Mouse (Mus musculus): ENCODE measurements around the gene Prdm2.

Gene Prdm2

GRCm38 (mm10) chr4:143106971-143107370 is 105.8 kb downstream of the Prdm2 start:
- no peak for DNase-seq (ENCODE audit: low spot score in 2 of 2)

DNA sequence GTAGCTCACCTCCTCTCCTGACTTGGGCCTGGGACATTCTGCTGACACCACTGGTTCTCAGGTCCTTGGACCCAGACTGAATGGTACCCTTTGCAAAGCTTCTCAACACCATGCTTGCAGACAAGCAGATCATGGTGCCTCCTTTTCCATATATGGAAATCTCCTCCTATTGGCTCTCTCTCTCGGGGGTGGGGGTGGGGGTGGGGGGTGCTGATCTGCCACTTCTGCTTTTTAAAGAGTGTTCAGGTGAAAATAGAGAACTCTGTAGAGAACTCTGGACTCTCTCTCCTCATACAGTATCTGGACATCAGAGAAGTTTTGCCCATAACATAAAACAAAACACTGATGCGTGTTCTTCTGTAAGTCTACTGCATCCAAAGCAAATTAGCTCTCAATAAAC is 106.2 kb downstream of the Prdm2 start:
- DNase-seq (ENCODE audit: low spot score in 2 of 2): no peak

DNA sequence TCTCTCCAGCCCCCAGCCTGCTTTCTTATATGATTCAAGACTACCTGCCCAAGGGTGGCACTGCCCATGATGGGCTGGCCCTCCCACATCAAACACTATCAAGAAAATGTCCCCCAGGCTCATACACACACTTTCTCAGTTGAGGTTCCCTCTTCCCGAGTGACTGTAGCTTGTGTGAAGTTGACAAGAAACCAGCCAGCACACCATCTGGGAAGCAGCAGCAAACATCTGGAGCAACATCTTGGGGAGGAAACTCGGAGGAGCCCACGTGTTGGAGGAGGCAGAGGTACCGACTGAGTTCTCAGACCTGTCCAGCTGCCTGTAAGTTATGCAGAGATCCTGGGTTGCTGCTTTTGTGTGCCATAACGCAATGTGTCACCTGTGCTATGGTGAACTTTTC is 108.1 kb downstream of the Prdm2 start:
- DNase-seq (ENCODE audit: low spot score in 2 of 2): no peak

- no peak for DNase-seq (ENCODE audit: low spot score in 2 of 2)
Measured at GRCm38 (mm10) chr4:143103811-143104210, 109.0 kb downstream of the Prdm2 start.

DNA sequence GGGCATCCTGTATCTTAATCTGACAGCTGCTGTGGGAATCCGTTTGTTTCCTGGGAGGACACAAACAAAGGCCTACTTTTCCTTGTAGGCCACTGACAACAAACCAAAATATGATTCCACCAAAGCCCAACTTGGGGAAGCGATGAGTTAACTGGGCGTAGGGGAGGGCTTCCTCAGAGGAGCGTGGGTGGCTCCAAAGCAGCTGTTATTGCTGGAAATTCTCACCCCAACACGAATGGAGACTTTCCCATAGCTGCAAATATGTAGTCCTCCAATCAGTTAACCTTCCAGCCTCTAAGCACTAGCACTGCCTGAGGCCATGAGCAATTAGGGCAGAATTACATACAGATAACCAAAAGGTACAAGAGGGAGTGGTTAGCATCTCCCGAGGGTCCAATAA is 112.6 kb downstream of the Prdm2 start:
- DNase-seq (ENCODE audit: low spot score in 2 of 2): no peak

DNA sequence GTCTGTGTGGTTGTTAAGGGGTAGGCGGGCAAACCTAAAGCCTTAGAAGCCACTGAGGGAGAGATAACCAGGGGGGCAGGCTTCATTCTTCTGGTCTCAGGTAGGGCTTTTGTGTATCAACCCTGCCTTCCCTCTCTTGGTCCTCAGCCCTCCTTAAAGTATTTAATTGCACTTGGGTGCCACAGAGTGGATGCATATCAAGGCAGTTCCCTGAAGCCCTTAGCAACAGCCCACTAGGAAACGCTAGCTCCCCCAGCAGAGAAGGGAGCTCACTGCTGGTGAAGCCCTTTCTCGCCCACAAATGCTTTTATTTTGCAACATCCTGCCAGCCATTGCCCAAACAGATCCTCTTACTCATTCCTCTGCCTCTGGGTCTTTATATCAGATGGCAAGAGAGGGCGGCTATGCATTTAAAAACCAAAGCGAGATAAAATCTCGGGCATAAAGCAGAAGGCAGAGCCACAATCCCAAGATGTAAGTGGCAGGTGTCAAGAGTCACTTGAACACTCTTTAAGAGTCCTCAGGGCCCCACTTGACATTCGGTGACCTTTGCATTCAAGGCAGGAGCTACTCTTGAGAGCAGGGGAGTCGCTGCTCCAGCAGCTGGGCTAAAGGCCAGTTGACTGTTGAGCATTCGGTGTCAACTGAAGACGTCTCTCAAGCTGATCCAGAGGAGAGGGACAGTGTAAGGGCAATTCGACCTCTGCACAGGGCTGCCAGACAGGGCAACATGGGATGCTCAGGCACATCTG is 113.3 kb downstream of the Prdm2 start:
- no peak for DNase-seq (ENCODE audit: low spot score in 2 of 2)

- DNase-seq (ENCODE audit: low spot score in 2 of 2): no peak
Measured at GRCm38 (mm10) chr4:143092082-143092701, 120.6 kb downstream of the Prdm2 start.

DNA sequence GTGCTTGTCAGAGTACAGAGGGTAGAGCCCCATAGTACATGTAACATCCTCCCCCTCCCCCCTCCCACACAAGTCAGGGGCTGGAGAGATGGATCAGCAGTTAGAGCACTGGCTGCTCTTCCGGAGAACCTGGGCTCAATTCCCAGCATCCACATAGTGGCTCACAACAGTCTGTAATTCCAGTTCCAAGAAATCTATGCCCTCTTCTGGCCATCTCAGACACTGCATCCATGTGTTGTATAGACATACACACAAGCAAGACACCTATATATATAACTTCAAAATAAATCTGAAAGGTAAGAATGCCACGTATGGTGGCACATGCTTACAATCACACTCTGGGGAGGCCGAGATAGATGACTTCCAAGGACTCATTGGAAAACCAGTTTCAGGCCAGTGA is 122.2 kb downstream of the Prdm2 start:
- no peak for DNase-seq (ENCODE audit: low spot score in 2 of 2)

DNA sequence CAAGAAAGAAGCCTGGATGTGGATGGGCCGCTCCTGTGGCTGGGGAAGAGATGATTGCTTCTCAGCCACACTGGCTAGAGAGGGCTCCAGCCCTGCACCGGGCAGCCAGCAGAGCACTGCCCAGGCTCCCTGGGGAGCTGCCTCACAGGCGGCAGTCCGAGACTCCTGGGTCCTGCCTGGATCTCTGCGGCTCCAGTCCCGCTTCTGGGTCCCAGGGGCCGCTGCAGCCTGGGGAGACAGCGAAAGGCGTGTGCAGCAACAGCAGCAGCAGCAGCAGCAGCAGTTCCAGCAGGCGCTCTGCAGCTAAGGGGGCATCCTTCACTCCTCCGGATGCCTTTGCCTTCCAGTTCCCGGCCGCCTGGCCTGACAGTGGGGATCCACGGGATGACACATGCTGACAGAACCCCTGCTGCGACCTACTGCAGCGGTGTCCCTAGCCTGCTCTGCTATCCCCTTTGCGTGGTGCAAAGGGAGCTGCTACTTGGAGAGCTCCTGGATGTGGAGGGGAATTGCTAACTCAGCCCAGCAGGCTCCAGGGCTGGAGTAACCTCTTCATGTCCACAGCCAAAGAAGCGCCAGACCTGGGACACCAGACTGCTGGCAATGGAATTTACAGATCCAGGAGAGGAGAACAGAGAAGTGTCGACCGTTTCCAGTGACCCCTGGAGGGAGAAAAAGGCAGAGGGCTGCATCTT is 138.6 kb downstream of the Prdm2 start:
- no peak for DNase-seq (ENCODE audit: low spot score in 2 of 2)

DNA sequence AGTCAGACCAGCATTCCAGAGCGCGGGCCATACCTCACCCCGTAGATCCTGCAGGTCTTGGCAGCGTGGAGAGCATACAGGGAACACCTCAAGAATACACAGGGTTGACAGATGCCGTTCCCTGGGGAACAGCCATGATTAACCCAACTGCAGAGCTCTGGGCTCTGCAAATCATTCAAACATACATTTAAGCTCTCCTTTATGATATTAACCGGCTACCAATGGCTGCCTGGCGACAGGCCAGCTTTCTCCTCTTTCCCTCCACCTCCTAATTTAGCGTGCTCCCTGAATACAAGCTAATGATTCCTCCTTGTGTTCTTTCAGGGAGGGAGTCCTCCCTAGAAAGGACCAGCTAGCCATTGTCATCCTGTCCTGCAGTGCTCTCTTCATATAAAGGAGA is 141.0 kb downstream of the Prdm2 start:
- no peak for DNase-seq (ENCODE audit: low spot score in 2 of 2)

DNA sequence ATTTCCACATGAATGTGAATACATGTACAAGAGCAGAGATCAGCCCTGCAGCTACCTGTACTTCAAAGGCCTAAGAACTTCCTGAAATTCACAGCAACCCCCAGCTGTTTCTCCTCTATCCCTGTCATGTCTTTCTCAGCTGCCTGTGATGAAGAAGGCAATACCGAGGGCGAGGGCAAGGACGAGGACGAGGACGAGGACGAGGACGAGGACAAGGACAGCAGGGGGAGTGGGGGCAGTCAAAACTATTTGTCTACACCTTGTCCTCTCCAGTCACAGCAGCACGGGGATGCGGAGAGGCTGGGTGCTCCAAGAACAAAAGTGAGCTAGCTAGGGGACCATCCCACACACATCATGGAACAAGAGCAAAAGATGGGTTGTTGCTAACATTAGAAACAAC is 145.8 kb downstream of the Prdm2 start:
- no peak for DNase-seq (ENCODE audit: low spot score in 2 of 2)

DNA sequence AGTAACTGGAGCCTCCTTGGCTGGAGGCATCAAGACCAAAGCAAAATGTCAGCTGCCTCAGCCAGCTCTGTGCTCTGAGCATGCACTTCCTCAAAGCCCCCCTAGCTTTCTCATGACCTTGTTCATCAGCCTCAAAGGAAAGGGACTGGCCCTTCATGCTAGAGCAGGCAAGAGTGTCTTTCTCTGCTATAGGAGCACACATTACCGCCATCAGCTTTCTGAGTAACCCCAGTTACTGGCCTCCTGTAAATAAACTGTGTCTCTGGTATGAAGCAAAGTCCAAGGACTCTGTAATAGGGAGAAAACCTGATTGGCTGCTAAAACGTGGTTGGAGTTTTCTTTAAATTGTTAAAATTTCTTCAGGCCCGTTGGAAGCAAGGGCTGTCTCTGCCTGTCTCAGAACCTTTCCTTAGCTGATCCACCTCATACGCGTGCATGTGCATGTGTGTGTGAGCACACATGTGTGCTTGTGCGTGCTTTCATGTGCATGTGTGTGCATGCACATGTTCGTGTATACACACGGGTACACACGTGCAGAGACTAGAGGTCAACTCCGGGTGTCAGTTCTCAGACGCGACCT is 153.9 kb downstream of the Prdm2 start:
- no peak for DNase-seq (ENCODE audit: low spot score in 2 of 2)
